In the genomic region with DNA sequence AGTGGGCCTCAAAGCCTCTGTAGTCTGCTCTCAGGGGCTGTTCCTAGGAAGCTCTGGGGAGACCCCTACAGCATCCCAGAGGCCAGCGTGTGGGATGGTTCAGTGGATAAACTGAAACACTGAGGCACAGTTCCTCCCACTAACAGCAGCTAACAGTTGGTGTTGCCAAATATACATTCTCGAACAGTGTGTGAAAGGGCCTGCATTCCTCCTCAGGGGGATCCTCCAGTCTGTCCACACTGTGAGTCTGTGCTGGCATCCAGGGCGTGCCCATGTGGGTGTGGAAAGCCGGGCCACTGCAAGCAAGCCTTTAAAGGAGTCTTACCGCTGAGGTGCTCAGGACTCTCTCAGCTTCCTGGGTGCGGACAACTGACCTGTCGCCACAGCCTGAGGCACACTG, we compare ENCODE assay signal across 19 mouse cellular contexts. TPM values are rescaled to one million over a fixed set of nuclear protein-coding genes. Genes with fewer than 3 reads are reported as not detected.
A peak's percentile ranks its signal among the peaks of the same experiment; 100 is the strongest.
DNase-seq lines count a peak whose midpoint lies in the region; ATAC-seq and TF ChIP-seq lines count a peak whose summit lies in the region.
"Had no signal": no experiment of that assay in that cellular context is flagged by ENCODE, and none has a peak within 500 bp of the region (broad histone marks: within the 10 kb centered on the region; RNA-seq: fewer than 3 reads in every experiment).

No protein-coding gene starts in this region.

- TF ChIP-seq CTCF in cerebellum, adult 2 months (IDR thresholded peaks at IDR 0.05; ENCODE audit: borderline replicate concordance, insufficient read depth, low read depth, low read length): no peak

- H3K27me3 ChIP-seq in cerebellum, adult 2 months (ENCODE audit: control insufficient read depth, insufficient read depth, low read length): no peaks in the 10 kb centered on the region
- H3K27me3 ChIP-seq in heart, embryonic 15.5 days: no peaks in the 10 kb centered on the region
- no peaks in the 10 kb centered on the region for H3K27me3 ChIP-seq in embryonic facial prominence, embryonic 12.5 days
- no peaks in the 10 kb centered on the region for H3K27me3 ChIP-seq in hindbrain, embryonic 13.5 days

- H3K4me1 ChIP-seq in cerebellum, adult 2 months (ENCODE audit: control insufficient read depth, insufficient read depth, low read length): peaks cover 35% of the 10 kb centered on the region
- peaks cover 5% of the 10 kb centered on the region for H3K4me1 ChIP-seq in heart, embryonic 15.5 days (replicated peaks)
- H3K4me1 ChIP-seq in embryonic facial prominence, embryonic 12.5 days: no peaks in the 10 kb centered on the region; the same call in 1 of the 2 replicates
- no peaks in the 10 kb centered on the region for H3K4me1 ChIP-seq in hindbrain, embryonic 13.5 days (replicated peaks)

- no peak overlapping the region for H3K9ac ChIP-seq in heart, embryonic 15.5 days
- H3K9ac ChIP-seq in embryonic facial prominence, embryonic 12.5 days: no peak overlapping the region
- no peak overlapping the region for H3K9ac ChIP-seq in hindbrain, embryonic 13.5 days
- H3K9ac ChIP-seq: hindbrain, embryonic 14.5 days; lung, embryonic 14.5 days had no signal

- WGBS in cerebellum, adult 2 months: 91% methylated on average over 7 of the region's 7 CpGs
- WGBS in heart, embryonic 15.5 days: 58% methylated on average over 7 of the region's 7 CpGs
- 64% methylated on average over 7 of the region's 7 CpGs for WGBS in embryonic facial prominence, embryonic 12.5 days
- WGBS in hindbrain, embryonic 13.5 days: 72% methylated on average over 7 of the region's 7 CpGs

- H3K4me3 ChIP-seq in cerebellum, adult 2 months (replicated peaks; ENCODE audit: insufficient read depth, low read depth, low read length): no peak overlapping the region
- no peak overlapping the region for H3K4me3 ChIP-seq in heart, embryonic 15.5 days
- H3K4me3 ChIP-seq in embryonic facial prominence, embryonic 12.5 days: no peak overlapping the region
- no peak overlapping the region for H3K4me3 ChIP-seq in hindbrain, embryonic 13.5 days

- DNase-seq in cerebellum, adult 9-10 months: peak; percentile 8
- no peak for DNase-seq in cerebellum, adult 2 months
- DNase-seq in heart, postnatal 10 days: no peak
- DNase-seq in right cerebral cortex, postnatal 14 days: peak; percentile 54
- DNase-seq in kidney, postnatal 14 days: no peak
- DNase-seq: adrenal gland, postnatal 36 days; kidney, adult 11 months; kidney, postnatal 10 days; lung, embryonic 14.5 days; midbrain, embryonic 14.5 days; thymus, postnatal 14 days had no signal

- intact Hi-C loops in heart, postnatal 10 days (cut with DNase I): no loop called here

- H3K27ac ChIP-seq in cerebellum, adult 2 months (ENCODE audit: insufficient read depth, low read length): no peak overlapping the region
- no peak overlapping the region for H3K27ac ChIP-seq in heart, embryonic 15.5 days
- H3K27ac ChIP-seq in embryonic facial prominence, embryonic 12.5 days: no peak overlapping the region
- H3K27ac ChIP-seq in hindbrain, embryonic 13.5 days: no peak overlapping the region
- H3K27ac ChIP-seq: hindbrain, embryonic 14.5 days had no signal

- peak; percentile 47; the same call in 1 of the 2 replicates for ATAC-seq in heart, embryonic 15.5 days (replicated peaks; ENCODE audit: insufficient number of reproducible peaks, insufficient read depth, low FRiP score, low read depth)
- 0 out of 2 replicates have a peak, but pooled peaks have one; percentile 63 for ATAC-seq in embryonic facial prominence, embryonic 12.5 days (ENCODE audit: insufficient number of reproducible peaks, insufficient read depth, low FRiP score, low TSS enrichment)
- no peak for ATAC-seq in hindbrain, embryonic 13.5 days (ENCODE audit: low FRiP score)
- ATAC-seq: activated CD4-positive, CD25-positive, alpha-beta regulatory T cell, adult 4 months; forebrain, embryonic 14.5 days had no signal

- no peak overlapping the region for H3K4me2 ChIP-seq in heart, embryonic 15.5 days
- no peak overlapping the region for H3K4me2 ChIP-seq in embryonic facial prominence, embryonic 12.5 days (replicated peaks)
- H3K4me2 ChIP-seq in hindbrain, embryonic 13.5 days: no peak overlapping the region
- H3K4me2 ChIP-seq: hindbrain, embryonic 14.5 days; liver, embryonic 11.5 days; lung, embryonic 14.5 days had no signal

- TF ChIP-seq POLR2A in cerebellum, adult 2 months (IDR thresholded peaks at IDR 0.05; ENCODE audit: borderline replicate concordance, insufficient read depth, low read length): no peak

- no peaks in the 10 kb centered on the region for H3K36me3 ChIP-seq in heart, embryonic 15.5 days
- no peaks in the 10 kb centered on the region for H3K36me3 ChIP-seq in embryonic facial prominence, embryonic 12.5 days
- H3K36me3 ChIP-seq in hindbrain, embryonic 13.5 days: no peaks in the 10 kb centered on the region

- H3K9me3 ChIP-seq in heart, embryonic 15.5 days (replicated peaks): no peaks in the 10 kb centered on the region
- no peaks in the 10 kb centered on the region for H3K9me3 ChIP-seq in embryonic facial prominence, embryonic 12.5 days
- no peaks in the 10 kb centered on the region for H3K9me3 ChIP-seq in hindbrain, embryonic 13.5 days

RNA-seq across cellular contexts. Expression of gene Sardh, which starts 21.6 kb away (rescaled TPM):
- polyA plus RNA-seq in cerebellum, adult 2 months (2012; rRNA removed): 10.5 and 11.3 TPM in 2 replicates
- polyA plus RNA-seq in heart, embryonic 15.5 days (2015; fragmentation: Nextera tagmentation; extraction: Ambion mirVana): 18.7 and 21.4 TPM in 2 replicates
- 10 to 100 TPM; 18.4 to 19.3 TPM for total RNA-seq in heart, postnatal 10 days (2021)
- 8.9 and 9.6 TPM in 2 replicates for polyA plus RNA-seq in embryonic facial prominence, embryonic 12.5 days (2016; fragmentation: Nextera tagmentation; extraction: Ambion mirVana)
- polyA plus RNA-seq in hindbrain, embryonic 13.5 days (2015; fragmentation: Nextera tagmentation; extraction: Ambion mirVana): 4.8 and 6.6 TPM in 2 replicates
- total RNA-seq: megakaryocyte progenitor cell, adult 5-6 weeks had no signal

Comparison
In these comparisons a context has a peak if more than half of its experiments do, and no peak if none do; other contexts are left out.
1. DNase-seq: peak in cerebellum, adult 9-10 months (single experiment) and right cerebral cortex, postnatal 14 days (single experiment); none in cerebellum, adult 2 months (0 of 2), heart, postnatal 10 days (0 of 2) and kidney, postnatal 14 days (single experiment).